Mouse (Mus musculus) forebrain, embryonic 14.5 days (tissue): ENCODE data around the gene Ass1. TPM values are rescaled to one million over a fixed set of nuclear protein-coding genes. Genes with fewer than 3 reads are reported as not detected.

Experiments
- ATAC-seq: fragments of 200-750 bp; cut with Nextera tagmentation; 2 replicates; pipeline ENCODE4 v1.8.0; 2017; ENCODE audit warnings: mild to moderate bottlenecking, moderate library complexity
- DNase-seq: peaks from one replicate; pipeline ENCODE4 v3.0.0-alpha.2; 2015; ENCODE audit warnings: low spot score
- H3K27ac ChIP-seq: fragments of 300-500 bp; sonication (generic); 2 replicates; pipeline ENCODE4 v1.5.1; 2014; ENCODE audit warnings: low read depth, mild to moderate bottlenecking, control low read depth, low read length, moderate library complexity
- H3K27me3 ChIP-seq: fragments of 300-500 bp; sonication (generic); replicated peaks from 2 replicates; pipeline ENCODE4 v1.6.1; 2014; ENCODE audit warnings: low read length, control low read depth, mixed read lengths; ENCODE audit not compliant: control insufficient read depth, insufficient read depth
- H3K36me3 ChIP-seq: fragments of 300-500 bp; sonication (generic); 2 replicates; pipeline ENCODE4 v1.6.1; 2014; ENCODE audit warnings: low read length, control low read depth; ENCODE audit not compliant: control insufficient read depth, insufficient read depth
- H3K4me1 ChIP-seq: fragments of 300-500 bp; sonication (generic); 2 replicates; pipeline ENCODE4 v1.6.1; 2014; ENCODE audit warnings: antibody characterized with exemption, low read length, control low read depth; ENCODE audit not compliant: control insufficient read depth, insufficient read depth
- H3K4me2 ChIP-seq: fragments of 300-500 bp; sonication (generic); 2 replicates; pipeline ENCODE4 v1.6.1; 2014; ENCODE audit warnings: mild to moderate bottlenecking, control low read depth, low read length
- H3K4me3 ChIP-seq: fragments of 300-500 bp; sonication (generic); 2 replicates; pipeline ENCODE4 v1.5.1; 2014; ENCODE audit warnings: low read depth, low read length, control low read depth
- H3K9ac ChIP-seq: fragments of 300-500 bp; sonication (generic); 2 replicates; pipeline ENCODE4 v1.6.1; 2014; ENCODE audit warnings: mild to moderate bottlenecking, low read length, control low read depth, moderate library complexity
- H3K9me3 ChIP-seq: fragments of 300-500 bp; sonication (generic); replicated peaks from 2 replicates; pipeline ENCODE4 v1.6.1; 2016; ENCODE audit warnings: low read length, control low read depth, mixed read lengths; ENCODE audit not compliant: control insufficient read depth
- WGBS: fragments of 180-500 bp; shearing (Covaris S2); extraction: QIAGEN DNeasy Blood & Tissue Kit; methylation state at CpG from one replicate; pipeline ENCODE4 v1.1.7; 2014; 5-methylcytosine and 5-hydroxymethylcytosine counted together
- polyA plus RNA-seq: library from polyadenylated mRNA; unstranded; fragments of >200 nt; fragmentation: Nextera tagmentation; extraction: Ambion mirVana; gene quantifications from 2 replicates; pipeline ENCODE4 v1.2.1, GENCODE M21; 2014

Ass1 gene
- polyA plus RNA-seq, 1 experiment from 2014 or later = 6.3 TPM

DNA sequence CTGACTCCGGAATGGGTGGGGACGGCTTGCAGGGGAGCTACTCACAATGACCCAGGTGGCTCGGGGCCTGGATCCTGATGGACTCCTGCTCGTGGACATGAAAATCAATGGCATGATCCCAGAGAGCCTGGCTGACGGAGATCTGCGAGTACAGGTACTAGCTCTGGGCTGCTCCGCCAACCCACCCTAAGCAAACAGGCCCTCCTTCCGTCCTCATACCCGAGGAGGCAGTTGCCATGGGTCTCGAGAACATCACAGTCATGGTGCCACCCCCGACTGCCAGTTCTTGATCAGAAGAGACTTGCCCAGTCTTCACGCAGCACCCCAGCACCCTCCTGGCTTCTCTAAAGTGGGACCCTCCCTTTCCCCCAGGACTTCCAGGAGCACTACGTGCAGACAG lies 17.0 kb upstream of the Ass1 start:
- H3K27ac ChIP-seq = no peak overlapping the region
- no peak overlapping the region for H3K9ac ChIP-seq
- no peak overlapping the region for H3K4me2 ChIP-seq
- no peaks in the 10 kb centered on the region for H3K27me3 ChIP-seq
- peaks cover 18% of the 10 kb centered on the region for H3K4me1 ChIP-seq
- no peak overlapping the region for H3K4me3 ChIP-seq
- no peaks in the 10 kb centered on the region for H3K36me3 ChIP-seq
- DNase-seq (no peak), ATAC-seq (no peak)
- no peaks in the 10 kb centered on the region for H3K9me3 ChIP-seq
- WGBS = 82% methylated on average over 13 of the region's 13 CpGs

DNA sequence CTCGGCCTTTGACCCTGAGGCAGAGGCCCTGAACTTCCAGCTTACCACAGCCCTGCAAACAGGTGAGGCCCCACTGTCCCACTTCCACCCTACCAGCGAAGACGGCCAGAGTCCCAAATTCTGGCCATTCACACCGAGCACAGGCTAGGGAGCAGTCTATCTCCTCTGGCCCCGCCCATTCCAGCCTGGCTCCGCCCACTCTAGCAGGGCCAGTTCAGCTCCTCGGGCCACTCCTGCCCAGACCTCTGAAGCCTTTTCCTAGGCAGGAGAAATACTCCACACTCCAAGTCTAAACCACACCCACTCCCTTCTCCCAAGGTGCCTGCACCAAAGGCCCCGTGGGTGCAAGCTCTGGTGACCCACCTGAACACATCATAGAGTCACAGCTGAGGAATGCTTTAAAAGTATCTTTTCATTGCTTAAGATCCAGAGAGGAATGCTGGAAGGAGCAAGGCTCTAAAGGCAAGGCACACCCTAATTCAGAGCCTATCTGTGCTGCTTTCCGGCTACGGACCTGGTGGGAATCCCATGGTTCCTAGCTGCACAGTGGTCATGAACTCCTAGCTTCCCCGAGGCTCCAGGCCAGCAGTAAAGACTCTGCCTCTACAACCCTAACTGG lies 16.3 kb upstream of the Ass1 start:
- H3K36me3 ChIP-seq = no peaks in the 10 kb centered on the region
- 47% methylated on average over 10 of the region's 11 CpGs for WGBS
- peaks cover 16% of the 10 kb centered on the region for H3K4me1 ChIP-seq
- no peak overlapping the region for H3K4me3 ChIP-seq
- DNase-seq (no peak), ATAC-seq (no peak)
- no peak overlapping the region for H3K27ac ChIP-seq
- H3K4me2 ChIP-seq = no peak overlapping the region
- H3K27me3 ChIP-seq = 0 out of 2 replicates have a peak, but pooled peaks cover 6% of the 10 kb centered on the region
- H3K9me3 ChIP-seq = no peaks in the 10 kb centered on the region
- H3K9ac ChIP-seq = no peak overlapping the region

DNA sequence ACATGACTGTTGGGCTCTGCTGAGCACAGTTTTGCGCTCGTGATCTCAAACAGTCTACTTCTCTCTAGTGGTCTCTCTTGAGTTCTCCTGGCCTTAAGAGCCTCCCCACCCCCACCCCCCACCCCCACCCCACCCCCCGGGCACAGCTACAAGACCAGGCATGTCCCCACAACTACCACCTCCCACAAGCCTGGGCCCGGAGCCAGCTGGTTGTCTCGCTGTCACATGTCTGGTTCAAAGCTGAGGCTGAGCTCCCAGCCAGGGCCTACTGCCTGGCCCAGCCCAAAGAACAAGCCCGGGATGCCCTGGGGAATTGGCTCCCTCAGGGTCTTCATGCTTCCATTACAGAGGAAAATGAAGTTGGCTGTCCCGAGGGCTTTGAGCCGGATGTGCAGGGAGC lies 15.7 kb upstream of the Ass1 start:
- Histone ChIP-seq H3K9me3 (no peaks in the 10 kb centered on the region), H3K4me1 (peaks cover 10% of the 10 kb centered on the region), H3K27me3 (peaks cover 8% of the 10 kb centered on the region; the same call in 1 of the 2 replicates), H3K36me3 (no peaks in the 10 kb centered on the region), H3K9ac (no peak overlapping the region), H3K4me3 (no peak overlapping the region), H3K27ac (no peak overlapping the region), H3K4me2 (no peak overlapping the region)
- ATAC-seq (peak; percentile 16; the same call in 1 of the 2 replicates), DNase-seq (peak; percentile 71)
- WGBS = 47% methylated on average over 8 of the region's 8 CpGs

DNA sequence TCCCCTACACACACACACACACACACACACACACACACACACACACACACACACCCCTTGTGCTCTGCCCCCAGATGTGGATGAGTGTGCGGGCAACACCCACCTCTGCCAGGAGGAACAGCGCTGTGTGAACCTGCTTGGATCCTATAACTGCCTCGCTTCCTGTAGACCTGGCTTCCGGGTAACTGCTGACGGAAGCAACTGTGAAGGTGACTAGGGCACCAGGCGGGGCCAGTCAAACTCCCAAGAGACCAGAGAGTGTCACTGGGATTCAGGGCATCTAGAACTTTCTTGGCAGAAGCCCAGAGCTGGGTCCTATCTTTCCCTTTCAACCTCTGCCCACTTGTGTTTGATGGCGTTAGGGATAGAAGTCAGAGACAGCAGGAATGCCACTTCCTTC lies 14.6 kb upstream of the Ass1 start:
- no peak for ATAC-seq
- Histone ChIP-seq H3K36me3 (no peaks in the 10 kb centered on the region), H3K4me2 (no peak overlapping the region), H3K27ac (no peak overlapping the region), H3K27me3 (peaks cover 19% of the 10 kb centered on the region), H3K9ac (no peak overlapping the region), H3K9me3 (no peaks in the 10 kb centered on the region), H3K4me1 (peaks cover 3% of the 10 kb centered on the region), H3K4me3 (no peak overlapping the region)
- no peak for DNase-seq
- 91% methylated on average over 7 of the region's 7 CpGs for WGBS

DNA sequence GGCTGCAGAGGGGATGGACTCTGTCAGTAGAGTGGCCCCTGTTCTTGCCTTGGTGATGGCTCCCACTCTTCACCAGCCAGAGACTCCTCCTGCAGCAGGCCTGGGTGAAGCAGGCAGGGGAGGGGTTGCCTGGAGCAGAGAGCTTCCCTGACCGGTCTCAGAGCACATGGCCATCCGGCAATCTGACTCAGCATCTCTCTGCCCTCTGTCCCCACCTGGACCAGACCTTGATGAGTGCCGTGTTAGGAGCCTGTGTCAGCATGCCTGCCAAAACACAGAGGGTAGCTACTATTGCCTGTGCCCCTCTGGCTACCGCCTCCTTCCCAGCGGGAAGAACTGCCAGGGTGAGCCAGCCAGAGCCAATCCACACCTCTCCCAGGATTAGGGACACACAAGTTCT lies 11.5 kb upstream of the Ass1 start:
- H3K27me3 ChIP-seq = peaks cover 31% of the 10 kb centered on the region
- ATAC-seq = no peak
- WGBS = 56% methylated on average over 5 of the region's 5 CpGs

DNA sequence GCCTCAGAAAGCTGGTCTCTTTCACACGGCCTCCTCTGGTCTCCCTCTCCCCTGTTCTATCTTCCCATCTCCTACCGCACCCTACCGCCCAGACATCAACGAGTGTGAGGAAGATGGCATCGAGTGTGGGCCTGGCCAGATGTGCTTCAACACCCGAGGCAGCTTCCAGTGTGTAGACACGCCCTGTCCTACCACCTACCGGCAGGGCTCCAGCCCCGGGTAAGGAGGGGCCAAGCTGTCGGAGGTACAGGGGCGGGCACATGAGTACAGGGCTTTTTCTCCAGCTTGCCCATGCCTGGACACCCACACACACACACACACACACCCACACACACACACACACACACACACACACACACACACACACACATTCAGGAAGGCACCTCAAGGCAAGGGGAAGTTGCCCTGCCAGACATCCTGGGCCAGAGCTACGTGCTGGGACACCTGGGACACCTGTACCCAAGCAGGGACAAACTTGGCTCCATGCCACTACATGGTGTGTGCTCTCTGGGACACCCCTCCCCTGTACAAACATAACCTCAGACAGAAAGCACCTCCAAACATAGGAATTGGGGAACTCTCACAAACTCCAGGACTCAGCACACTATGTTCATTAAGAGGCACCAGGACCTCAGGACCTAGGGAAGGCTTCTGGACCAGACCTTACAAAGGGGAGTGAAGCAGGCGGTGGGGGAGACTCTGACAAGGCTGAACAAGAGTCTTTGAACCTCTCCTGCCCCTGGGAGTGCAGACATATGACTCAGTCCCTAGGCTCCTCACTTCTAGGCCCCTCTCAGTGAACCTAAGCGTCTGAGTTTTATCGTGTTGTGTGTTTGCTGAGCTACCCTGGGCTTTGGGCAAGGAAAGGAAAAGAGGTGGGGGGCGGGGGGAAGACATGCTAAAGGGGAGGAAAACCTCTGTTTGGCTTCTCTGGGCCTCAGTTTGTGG lies 10.7 kb upstream of the Ass1 start:
- 42% methylated on average over 16 of the region's 16 CpGs for WGBS
- no peak overlapping the region for H3K4me3 ChIP-seq
- no peak for ATAC-seq

More for the DNA sequence above, 11.5 kb upstream of the Ass1 start:
- no peak overlapping the region for H3K27ac ChIP-seq
- no peaks in the 10 kb centered on the region; the same call in 1 of the 2 replicates for H3K4me1 ChIP-seq
- H3K36me3 ChIP-seq = no peaks in the 10 kb centered on the region
- no peak overlapping the region for H3K4me3 ChIP-seq
- no peak overlapping the region for H3K9ac ChIP-seq
- H3K9me3 ChIP-seq = no peaks in the 10 kb centered on the region
- DNase-seq = no peak
- H3K4me2 ChIP-seq = no peak overlapping the region

DNA sequence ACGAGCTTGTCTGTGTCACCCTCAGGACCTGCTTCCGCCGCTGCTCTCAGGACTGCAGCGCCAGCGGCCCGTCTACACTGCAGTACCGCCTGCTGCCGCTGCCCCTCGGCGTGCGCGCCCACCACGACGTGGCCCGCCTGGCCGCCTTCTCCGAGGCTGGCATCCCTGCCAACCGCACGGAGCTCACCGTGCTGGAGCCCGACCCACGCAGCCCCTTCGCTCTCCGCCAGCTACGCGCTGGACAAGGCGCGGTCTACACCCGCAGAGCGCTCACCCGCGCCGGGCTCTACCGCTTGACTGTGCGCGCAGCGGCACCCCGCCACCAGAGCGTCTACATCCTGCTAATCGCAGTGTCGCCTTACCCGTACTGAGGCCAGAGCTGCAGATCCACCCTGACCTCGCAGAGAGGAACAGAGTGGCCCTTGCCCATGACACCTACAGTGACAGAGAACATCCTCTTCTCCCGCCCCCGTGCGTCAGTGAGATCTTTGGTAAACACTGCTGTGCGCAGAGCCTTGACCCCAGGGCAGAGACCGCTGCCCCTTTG lies 9.9 kb upstream of the Ass1 start:
- H3K9me3 ChIP-seq = no peaks in the 10 kb centered on the region
- peaks cover 34% of the 10 kb centered on the region for H3K27me3 ChIP-seq
- peak overlapping the region; percentile 59 for H3K9ac ChIP-seq
- ATAC-seq (peak; percentile 72), DNase-seq (peak; percentile 66)
- WGBS = 1% methylated on average over 48 of the region's 48 CpGs
- H3K4me1 ChIP-seq = no peaks in the 10 kb centered on the region
- no peak overlapping the region for H3K27ac ChIP-seq
- H3K36me3 ChIP-seq = no peaks in the 10 kb centered on the region
- peak overlapping the region; percentile 36 for H3K4me3 ChIP-seq
- peak overlapping the region; percentile 62 for H3K4me2 ChIP-seq

More for the DNA sequence above, 10.7 kb upstream of the Ass1 start:
- Histone ChIP-seq H3K4me2 (peak overlapping the region; percentile 62), H3K27me3 (peaks cover 34% of the 10 kb centered on the region), H3K9ac (no peak overlapping the region), H3K9me3 (no peaks in the 10 kb centered on the region), H3K27ac (no peak overlapping the region), H3K36me3 (no peaks in the 10 kb centered on the region), H3K4me1 (no peaks in the 10 kb centered on the region; the same call in 1 of the 2 replicates)
- no peak for DNase-seq

DNA sequence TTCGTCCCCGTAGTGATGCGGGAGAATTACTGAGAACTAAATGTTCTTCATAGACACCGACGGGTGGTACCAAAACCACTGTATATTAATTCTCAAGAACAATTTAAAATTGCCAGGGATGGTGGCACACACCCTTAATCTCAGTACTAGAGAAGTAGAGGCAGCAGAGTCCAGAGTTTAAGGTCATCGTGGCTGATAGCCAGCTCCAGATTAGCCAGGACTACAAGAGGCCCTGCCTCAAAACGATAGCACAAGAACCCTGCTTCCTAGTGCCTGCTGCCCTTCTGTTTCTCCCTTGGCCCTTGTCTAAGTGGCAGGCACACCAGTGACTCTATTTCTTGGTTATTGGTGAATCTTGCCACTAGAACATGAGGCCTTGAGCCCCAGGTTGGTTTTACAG lies 9.1 kb upstream of the Ass1 start:
- Histone ChIP-seq H3K27ac (no peak overlapping the region), H3K4me2 (no peak overlapping the region), H3K4me3 (no peak overlapping the region), H3K9ac (no peak overlapping the region), H3K4me1 (no peaks in the 10 kb centered on the region), H3K36me3 (no peaks in the 10 kb centered on the region), H3K9me3 (no peaks in the 10 kb centered on the region), H3K27me3 (peaks cover 34% of the 10 kb centered on the region)
- no peak for ATAC-seq
- 82% methylated on average over 7 of the region's 7 CpGs for WGBS
- DNase-seq = no peak
